Mouse (Mus musculus) brown adipose tissue, adult 24 weeks (tissue): ENCODE data around the gene C4bp. TPM values are rescaled to one million over a fixed set of nuclear protein-coding genes. Genes with fewer than 3 reads are reported as not detected.
"Not testable (repeated sequence)": the region's sequence is repeated elsewhere in the genome, so short reads cannot be mapped to it uniquely, and the experiment has no call there.

Source experiments
- H3K27ac ChIP-seq: fragments of 200-500 bp; replicated peaks from 2 replicates; pipeline ENCODE4 v1.5.1; 2012; ENCODE audit warnings: low read depth, mild to moderate bottlenecking, low read length
- H3K4me1 ChIP-seq: fragments of 200-500 bp; 2 replicates; pipeline ENCODE4 v1.6.1; 2012; ENCODE audit warnings: low read length, mixed read lengths; ENCODE audit not compliant: control insufficient read depth, insufficient read depth, insufficient read length
- H3K4me3 ChIP-seq: fragments of 200-500 bp; 2 replicates; pipeline ENCODE4 v1.5.1; 2012; ENCODE audit warnings: low read depth, mild to moderate bottlenecking, low read length, moderate library complexity; ENCODE audit not compliant: insufficient read depth
- polyA plus RNA-seq: library from polyadenylated mRNA; stranded (reverse); fragments of >200 nt; gene quantifications from 2 replicates; pipeline ENCODE4 v1.2.4, GENCODE M21; 2012; ENCODE audit not compliant: missing spikeins, insufficient read depth, insufficient read length

Gene C4bp
- not detected in 2 replicates for polyA plus RNA-seq

DNA sequence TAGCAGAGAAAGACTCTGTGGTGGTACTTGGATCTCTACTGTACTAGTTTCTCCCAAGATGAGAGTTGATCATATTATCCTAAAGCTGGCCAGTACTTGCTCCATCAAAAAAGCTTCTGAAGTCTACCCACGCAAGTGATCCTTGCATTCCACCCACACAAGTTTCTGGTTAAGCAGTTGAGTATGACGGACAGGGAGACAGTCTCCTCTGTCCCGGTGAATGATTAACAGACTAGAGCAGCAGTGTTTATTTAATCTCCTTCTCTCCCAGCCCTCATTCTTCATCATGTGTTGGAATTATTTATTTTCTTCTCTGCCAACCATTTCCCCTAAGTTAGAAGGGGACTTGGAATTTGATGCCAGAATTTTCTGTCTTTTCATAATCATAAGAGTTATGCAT is at the start of gene C4bp:
Gene C4bp (minus strand): TSS at position 179 of the 400 bp plus-strand sequence.
- Histone ChIP-seq H3K4me1 (no peaks in the 10 kb centered on the region), H3K27ac (no peak within 1 kb of the TSS), H3K4me3 (no peak within 1 kb of the TSS)

DNA sequence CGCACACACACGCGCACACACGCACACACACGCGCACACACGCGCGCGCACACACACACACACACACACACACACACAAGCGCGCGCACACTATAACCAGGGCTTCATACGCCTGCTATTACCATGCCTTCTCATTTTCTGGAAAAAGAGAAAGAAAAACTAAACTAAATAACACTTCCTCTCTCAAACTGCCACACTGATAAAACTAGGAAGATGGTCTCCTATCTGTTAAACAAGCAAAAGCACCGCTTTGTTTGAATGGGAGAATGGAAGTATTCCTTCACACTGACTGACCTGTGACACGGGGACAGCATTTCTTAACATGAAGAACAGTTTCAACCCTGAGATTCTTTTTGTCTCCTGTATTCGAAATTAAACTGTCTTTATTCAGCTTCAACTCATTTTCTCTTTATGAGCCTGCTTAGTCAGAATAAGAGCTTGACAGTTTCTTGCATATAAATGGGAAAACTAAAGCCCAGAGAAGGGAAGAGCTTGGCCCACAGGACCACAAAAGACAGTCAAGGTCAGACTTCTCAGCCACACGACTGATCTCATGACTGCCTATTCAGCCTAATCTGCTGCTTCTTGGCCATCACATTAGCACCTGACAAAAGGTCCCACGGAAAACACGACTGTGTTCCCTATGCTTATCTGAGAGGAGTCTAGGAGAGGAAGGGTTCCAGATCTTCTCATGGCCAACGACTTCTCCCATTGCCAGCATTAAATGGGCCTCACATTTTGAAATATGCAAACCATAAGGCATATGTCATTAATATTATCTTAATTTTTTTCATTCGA is 49.0 kb upstream of the C4bp start:
- Histone ChIP-seq H3K27ac (no peak overlapping the region), H3K4me3 (no peak overlapping the region), H3K4me1 (no peaks in the 10 kb centered on the region; the same call in 1 of the 2 replicates)

DNA sequence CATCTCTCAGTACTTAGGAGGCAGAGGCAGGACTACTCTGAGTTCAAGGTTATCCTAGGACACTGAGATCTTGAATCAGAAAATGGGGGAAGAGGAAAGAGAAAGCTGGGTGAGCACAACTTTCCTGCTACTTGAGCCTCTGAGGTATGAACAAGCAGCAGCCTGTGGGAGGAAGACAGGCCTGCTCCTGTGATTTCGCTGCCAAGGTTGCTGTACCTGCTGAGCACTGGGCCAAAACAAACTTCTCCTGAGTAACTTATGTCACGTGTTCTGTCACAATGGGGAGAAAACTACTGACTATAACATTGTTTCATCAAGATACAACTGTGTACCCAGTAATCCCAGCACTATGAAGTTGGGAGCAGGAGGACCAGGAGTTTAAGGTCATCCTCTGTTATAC is 42.2 kb upstream of the C4bp start:
- H3K4me3 ChIP-seq, result no peak overlapping the region
- H3K27ac ChIP-seq, result no peak overlapping the region

DNA sequence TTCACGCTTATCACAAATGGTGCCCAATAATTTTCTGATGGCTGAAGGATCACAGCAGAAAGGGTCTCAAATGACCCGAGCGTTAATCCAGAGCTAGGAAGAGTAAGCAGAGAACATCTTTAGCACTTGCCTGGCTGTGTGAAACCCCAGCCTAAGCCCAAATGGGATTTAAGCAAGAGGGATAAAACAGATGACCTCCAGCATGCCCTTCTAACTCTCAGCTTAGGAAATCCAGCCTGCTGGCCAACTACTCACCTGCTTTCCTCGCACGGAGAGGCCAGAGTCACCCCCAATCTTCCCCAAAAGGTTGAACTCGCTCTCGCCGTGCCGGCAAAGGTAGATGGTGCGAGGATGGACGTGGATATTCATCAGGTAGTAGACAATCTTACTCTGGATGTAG is 40.5 kb upstream of the C4bp start:
- no peaks in the 10 kb centered on the region for H3K4me1 ChIP-seq
- H3K4me3 ChIP-seq, result no peak overlapping the region
- H3K27ac ChIP-seq, result no peak overlapping the region

More for the DNA sequence above, 42.2 kb upstream of the C4bp start:
- H3K4me1 ChIP-seq, result no peaks in the 10 kb centered on the region

DNA sequence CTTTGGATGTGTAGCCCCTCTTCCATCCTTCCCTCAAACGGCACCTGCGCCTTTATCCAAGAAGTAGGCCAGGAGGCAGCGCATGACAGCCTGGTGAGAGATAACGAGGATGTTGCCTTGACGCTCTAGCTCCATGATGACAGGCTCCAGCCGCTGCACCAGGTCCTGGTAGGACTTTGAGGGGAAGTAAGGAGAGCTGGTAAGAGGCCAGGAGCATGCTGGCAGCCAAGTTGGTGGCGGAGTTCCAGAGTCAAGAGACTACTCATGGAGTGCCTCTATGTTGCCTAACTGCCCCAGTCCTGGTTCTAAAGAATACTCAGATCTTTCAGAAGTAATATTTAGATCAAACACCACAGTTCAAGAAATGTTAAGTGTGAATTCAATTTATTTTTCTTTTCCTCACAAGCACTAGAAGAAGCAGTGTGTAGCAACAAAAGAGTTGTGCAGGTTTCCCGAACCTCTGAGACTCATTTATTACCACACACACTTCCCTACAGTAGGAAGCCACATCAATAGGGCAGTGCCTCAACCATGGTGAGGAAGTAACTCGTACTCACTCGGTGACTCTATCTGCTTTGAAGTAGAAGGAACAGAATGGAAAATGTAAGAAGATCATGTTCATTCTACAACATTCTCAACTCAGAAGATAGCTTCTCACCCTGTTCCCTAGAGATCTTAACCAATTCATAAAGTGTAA is 38.7 kb upstream of the C4bp start:
- Histone ChIP-seq H3K27ac (no peak overlapping the region), H3K4me3 (no peak overlapping the region)

DNA sequence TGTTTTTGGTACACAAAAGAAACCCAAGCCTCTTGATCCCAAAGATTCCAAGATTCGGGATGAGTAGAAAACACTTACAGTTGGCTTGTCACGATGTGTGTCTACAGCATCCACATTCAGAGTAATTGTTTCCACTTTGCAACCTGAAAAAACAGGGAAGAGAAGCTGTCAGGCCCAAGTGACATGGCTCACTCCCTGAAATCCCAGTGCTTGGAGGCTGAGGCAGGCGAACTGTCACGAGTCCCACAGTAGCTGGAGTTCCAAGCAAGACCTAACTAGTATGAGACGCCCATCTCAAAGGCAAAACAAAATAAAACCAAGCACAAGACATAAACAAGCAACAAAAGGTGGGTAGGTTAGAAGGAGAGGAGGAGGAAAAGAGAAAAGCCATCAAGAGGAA is 37.2 kb upstream of the C4bp start:
- Histone ChIP-seq H3K27ac (no peak overlapping the region), H3K4me3 (no peak overlapping the region), H3K4me1 (no peaks in the 10 kb centered on the region)

More for the DNA sequence above, 38.7 kb upstream of the C4bp start:
- H3K4me1 ChIP-seq, result no peaks in the 10 kb centered on the region

DNA sequence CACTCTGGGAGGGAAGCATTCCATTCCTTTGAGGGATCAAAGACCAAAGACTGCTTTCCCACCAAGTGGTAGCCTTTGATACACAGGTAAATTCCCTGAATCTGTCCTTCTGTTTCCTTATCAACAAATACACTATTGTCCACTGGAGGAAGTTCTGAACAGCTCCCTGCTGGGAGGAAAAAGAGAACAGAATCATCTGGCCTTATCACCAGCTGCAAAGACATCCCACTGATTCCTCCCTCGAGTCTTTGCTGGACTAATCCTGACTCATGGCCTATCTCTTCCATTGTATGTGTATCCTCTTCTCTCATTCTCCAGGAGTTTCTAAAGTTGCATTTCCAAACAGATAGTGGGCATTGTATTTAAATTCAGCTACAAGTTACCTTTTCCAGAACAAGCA is 22.5 kb upstream of the C4bp start:
- Histone ChIP-seq H3K4me3 (no peak overlapping the region), H3K27ac (no peak overlapping the region), H3K4me1 (no peaks in the 10 kb centered on the region)

DNA sequence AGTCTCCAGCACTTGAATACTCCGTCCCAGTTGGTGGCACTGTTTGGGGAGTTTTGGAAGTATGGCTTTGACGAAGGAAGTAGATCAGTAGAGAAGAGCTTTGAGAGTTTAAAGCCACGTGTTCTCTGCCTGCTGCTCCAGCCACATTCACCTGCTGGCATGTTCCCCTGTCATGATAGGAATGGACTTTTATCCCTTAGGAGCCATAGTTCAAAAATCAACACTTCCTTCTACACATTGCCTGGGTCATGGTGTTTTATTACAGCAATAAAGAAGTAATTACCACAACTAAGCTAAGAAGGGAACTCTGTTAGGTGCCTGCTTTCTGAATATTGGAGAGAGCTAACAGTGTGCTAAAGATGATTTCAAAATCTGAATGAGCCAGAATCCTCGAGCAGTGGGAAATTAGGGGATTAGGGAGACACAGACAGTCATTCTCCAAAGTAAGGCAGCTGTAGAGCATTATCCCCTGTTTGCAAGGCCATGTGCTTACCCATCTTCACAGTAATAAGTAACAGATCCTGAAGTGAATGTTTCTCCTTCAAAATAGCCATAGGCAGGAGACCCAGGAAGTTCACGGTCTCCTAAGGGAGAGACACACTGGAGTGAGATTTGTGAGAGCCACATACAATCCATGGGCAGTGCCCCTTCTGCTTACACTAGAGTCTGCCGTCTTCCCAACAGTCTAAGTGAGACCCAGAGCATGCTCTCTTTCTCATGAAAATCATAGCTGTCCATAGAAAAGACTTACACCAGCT is 20.4 kb upstream of the C4bp start:
- H3K27ac ChIP-seq, result no peak overlapping the region
- no peak overlapping the region for H3K4me3 ChIP-seq
- H3K4me1 ChIP-seq, result no peaks in the 10 kb centered on the region

DNA sequence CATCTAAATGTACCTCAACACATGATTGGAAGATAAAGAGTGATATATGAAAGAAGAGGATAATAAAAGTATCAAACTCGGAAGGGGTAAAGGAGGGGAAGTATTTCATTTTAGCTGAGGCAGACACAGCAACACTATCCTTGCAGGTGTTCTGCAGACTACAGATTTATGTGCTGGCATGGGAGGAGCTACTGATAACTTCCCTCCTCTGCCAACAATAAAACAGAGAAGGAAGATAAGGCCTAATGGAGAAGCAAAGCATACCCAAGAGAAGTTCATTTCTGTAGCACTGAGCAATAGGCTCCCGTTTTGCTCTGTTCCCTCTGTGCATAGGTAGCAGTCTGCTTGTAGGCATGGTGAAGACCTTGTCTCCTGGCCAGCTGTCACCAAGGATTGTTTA is 19.6 kb upstream of the C4bp start:
- Histone ChIP-seq H3K4me1 (no peaks in the 10 kb centered on the region), H3K27ac (no peak overlapping the region), H3K4me3 (no peak overlapping the region)

DNA sequence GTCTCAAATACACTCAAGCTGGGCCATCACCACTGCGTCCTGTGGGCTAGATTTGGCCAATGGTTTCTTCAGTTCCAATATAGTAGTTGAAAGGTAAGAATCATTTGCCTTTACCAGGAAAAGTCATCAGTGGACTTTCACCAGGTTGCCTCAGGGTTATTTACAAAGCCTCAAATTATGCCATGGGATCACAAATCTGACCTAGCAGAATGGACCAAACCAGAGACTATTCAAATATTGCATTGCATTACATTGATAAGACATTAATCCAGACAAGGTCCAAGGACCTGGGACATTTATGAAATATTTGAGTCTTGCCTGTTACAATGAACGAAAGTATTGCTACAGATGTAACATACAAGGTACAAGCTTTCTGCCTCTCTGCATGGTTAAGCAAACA is 17.1 kb upstream of the C4bp start:
- H3K27ac ChIP-seq, result no peak overlapping the region
- no peaks in the 10 kb centered on the region for H3K4me1 ChIP-seq
- no peak overlapping the region for H3K4me3 ChIP-seq

DNA sequence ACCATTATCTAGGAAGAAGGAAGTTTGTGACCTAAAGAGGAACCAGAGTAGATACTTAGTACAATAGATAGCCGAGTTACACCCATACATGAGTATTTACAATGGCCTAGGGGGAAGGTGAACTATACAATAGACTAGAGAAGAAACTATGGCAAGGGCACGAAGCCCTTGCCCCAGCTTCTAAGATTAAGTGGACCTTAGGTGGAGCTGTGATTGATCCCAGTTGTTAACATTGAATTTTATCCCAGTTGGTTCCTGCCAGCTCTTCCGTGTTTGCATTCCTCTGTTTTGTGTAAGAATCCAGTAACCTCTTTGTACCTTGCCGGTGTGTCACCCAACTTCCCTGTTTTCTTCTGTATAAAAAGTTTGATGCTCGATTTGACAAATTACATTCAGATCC is 2.1 kb upstream of the C4bp start:
- not testable (repeated sequence) for H3K4me3 ChIP-seq, H3K27ac ChIP-seq, H3K4me1 ChIP-seq

DNA sequence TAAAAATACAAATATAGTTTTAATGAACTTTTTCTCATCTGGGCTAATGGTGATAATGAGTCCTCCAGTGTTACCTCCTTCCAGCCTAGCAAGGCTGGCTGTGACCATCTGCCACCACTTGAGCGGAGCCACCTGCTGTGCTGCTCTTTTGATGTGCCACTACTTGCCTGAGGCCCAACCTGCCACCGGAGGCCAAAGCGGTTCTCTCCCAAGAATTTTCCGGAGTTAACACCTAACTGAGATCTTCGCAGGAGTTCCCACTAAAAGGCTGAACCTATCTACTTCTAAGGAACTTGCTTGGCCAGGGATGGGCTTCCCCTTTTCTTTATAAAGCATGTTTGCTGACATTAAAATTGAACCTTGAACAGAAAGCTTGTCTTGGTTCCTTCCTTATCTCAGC is 1.8 kb downstream of the C4bp start:
- H3K4me1 ChIP-seq, H3K27ac ChIP-seq, H3K4me3 ChIP-seq: not testable (repeated sequence)

DNA sequence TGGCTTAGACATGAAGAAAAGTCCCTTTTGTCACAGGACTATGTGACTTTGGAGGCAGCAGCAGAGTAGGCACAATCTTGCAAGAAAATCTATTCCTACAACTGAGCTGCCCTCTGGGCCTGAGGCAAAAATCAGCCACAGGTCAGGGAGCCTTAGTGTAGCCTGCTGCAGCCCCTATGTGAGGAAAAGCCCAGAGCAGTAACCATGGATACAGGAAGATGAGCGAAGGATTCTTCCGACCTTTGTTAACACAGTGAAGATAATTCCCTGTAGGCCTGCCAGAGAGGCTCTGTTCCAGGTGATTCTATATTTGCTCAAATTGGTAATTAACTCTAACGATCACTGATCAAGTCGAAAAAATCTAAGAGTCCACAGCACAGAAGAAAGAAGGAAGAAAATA is 17.3 kb downstream of the C4bp start:
- H3K4me3 ChIP-seq, result no peak overlapping the region
- no peak overlapping the region for H3K27ac ChIP-seq

DNA sequence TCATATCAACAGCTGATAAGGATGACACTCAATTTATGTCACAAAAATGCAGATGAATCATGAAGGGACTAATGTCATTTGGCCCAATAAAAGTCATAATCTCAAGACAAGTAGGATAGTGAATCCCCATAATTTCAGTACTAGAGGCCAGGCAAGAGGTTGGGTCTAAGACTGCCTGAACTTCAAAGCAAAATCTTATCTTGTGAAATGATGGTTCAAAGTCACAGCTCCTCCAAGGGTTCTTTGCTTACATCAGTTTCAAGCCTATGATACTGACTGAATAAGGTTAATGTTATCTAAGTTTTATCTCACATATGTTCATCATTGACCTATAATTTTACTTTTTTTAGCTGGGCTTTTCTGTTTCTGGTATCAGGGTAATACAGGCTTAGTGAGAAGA is 20.5 kb downstream of the C4bp start:
- Histone ChIP-seq H3K27ac (no peak overlapping the region), H3K4me1 (no peaks in the 10 kb centered on the region), H3K4me3 (no peak overlapping the region)

More for the DNA sequence above, 17.3 kb downstream of the C4bp start:
- H3K4me1 ChIP-seq, result no peaks in the 10 kb centered on the region

DNA sequence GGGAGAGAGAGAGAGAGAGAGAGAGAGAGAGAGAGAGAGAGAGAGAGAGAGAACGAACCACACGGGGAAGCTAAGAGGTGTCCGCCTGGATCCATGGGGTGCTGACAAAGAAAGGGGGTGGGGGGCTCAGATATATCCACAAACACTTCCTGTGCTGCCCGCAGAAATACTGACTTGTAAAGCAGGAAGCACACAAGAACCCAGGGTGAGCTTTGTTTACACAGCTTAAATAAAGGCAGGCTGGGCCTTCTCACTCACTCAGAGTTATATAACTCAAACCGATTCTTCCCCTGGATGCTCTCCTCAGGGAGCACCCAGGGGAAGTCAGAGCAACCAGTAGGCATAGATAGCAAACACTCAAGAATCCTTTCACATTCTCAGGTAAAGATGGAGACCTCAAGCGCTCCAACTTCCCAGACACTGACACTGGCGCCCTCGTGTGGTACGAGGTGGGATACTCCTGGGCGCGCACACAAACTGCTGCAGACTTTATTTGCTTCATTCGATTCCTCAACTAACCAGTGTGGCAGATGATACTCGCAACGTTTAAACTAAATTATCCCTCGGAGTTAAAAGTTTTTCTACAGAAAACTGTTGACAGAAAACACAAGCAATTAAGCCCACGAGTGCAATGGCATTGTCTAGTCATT is 27.5 kb downstream of the C4bp start:
- Histone ChIP-seq H3K4me1 (no peaks in the 10 kb centered on the region), H3K4me3 (no peak overlapping the region), H3K27ac (no peak overlapping the region)
